Mouse (Mus musculus) small intestine, adult 2 months (tissue): ENCODE results near the gene Ralgapa1.

Experiments used
- CTCF ChIP-seq: fragments of 200-500 bp; IDR thresholded peaks from 2 replicates; pipeline ENCODE4 v1.5.1; 2012; ENCODE audit warnings: low read depth, mild to moderate bottlenecking, control low read depth, inconsistent platforms, low read length, moderate library complexity, mixed read lengths; ENCODE audit not compliant: insufficient replicate concordance, insufficient read length; ENCODE audit errors: extremely low read depth
- POLR2A ChIP-seq: fragments of 200-500 bp; IDR thresholded peaks from 2 replicates; pipeline ENCODE4 v1.6.1; 2012; ENCODE audit warnings: low read depth, mild to moderate bottlenecking, control low read depth, inconsistent platforms, low read length, moderate library complexity

DNA sequence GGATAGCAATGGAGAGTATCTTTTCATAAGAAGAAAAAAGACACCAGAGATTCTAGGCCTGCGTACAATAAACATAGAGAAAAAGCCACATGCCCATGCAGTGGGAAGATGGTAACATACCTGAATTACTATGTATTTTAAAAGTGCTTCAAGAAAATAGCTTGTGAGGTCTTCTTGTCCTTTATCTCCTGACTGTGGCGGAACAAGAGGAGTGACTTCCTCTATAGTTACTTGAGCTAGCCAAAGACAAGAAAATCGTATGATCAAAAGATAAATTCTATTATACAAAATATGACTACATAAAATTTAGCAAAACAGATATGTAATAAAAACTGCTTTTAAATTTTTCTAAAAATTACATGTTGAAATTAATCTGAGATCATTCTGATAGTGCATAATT is 38.3 kb downstream of the Ralgapa1 start:
- TF ChIP-seq POLR2A, result no peak
- no peak for TF ChIP-seq CTCF
